Mouse (Mus musculus) bone marrow macrophage, adult 2 months (primary cell): ENCODE measurements at regions not wholly inside any gene's neighbourhood (a gene's known extent, or its start where the extent isn't known, plus 50 kb on each side); places are given as distances from the start of the nearest gene placed in this dataset.

Source experiments
- CTCF ChIP-seq: IDR thresholded peaks from 2 replicates; pipeline ENCODE4 v1.5.1; 2012; ENCODE audit warnings: low read depth, mild to moderate bottlenecking, low read length, moderate library complexity
- POLR2A ChIP-seq: IDR thresholded peaks from 2 replicates; pipeline ENCODE4 v1.6.1; 2012; ENCODE audit warnings: mild to moderate bottlenecking, low read depth, low read length, borderline replicate concordance

- TF ChIP-seq CTCF = no peak
- no peak for TF ChIP-seq POLR2A
Observed at GRCm38 (mm10) chr15:62712060-62712542, 1132.9 kb downstream of the Gsdmc2 start.
